Mouse (Mus musculus) thymus, adult 2 months (tissue): ENCODE measurements around the gene Txnl4b. TPM values are rescaled to one million over a fixed set of nuclear protein-coding genes. Genes with fewer than 3 reads are reported as not detected.
A peak's percentile ranks its signal among the peaks of the same experiment; 100 is the strongest.

Experiments used
- DNase-seq: peaks from one replicate; pipeline ENCODE4 v3.0.0; 2021
- H3K27ac ChIP-seq: fragments of 200-500 bp; 2 replicates; pipeline ENCODE4 v1.5.1; 2012; ENCODE audit warnings: low read length, control low read depth; ENCODE audit not compliant: control insufficient read depth, insufficient read depth
- H3K27me3 ChIP-seq: fragments of 200-500 bp; 2 replicates; pipeline ENCODE4 v1.6.1; 2012; ENCODE audit warnings: mild to moderate bottlenecking, low read length, moderate library complexity, mixed read lengths; ENCODE audit not compliant: control insufficient read depth, insufficient read depth
- H3K36me3 ChIP-seq: fragments of 200-500 bp; 2 replicates; pipeline ENCODE4 v1.6.1; 2012; ENCODE audit warnings: mild to moderate bottlenecking, low read length, moderate library complexity; ENCODE audit not compliant: control insufficient read depth, insufficient read depth
- H3K4me1 ChIP-seq: fragments of 200-500 bp; replicated peaks from 2 replicates; pipeline ENCODE4 v1.6.1; 2012; ENCODE audit warnings: low read length; ENCODE audit not compliant: control insufficient read depth, insufficient read depth
- H3K4me3 ChIP-seq: fragments of 200-500 bp; 2 replicates; pipeline ENCODE4 v1.5.1; 2012; ENCODE audit warnings: mild to moderate bottlenecking, low read length, control low read depth, moderate library complexity; ENCODE audit not compliant: control insufficient read depth, insufficient read depth
- CTCF ChIP-seq: fragments of 200-500 bp; IDR thresholded peaks from 2 replicates; pipeline ENCODE4 v1.5.1; 2012; ENCODE audit warnings: mild to moderate bottlenecking, control low read depth, low read length, moderate library complexity, borderline replicate concordance; ENCODE audit not compliant: control insufficient read depth, poor library complexity, insufficient read depth; ENCODE audit errors: extremely low read depth
- POLR2A ChIP-seq: fragments of 200-500 bp; IDR thresholded peaks from 2 replicates; pipeline ENCODE4 v1.6.1; 2012; ENCODE audit warnings: mild to moderate bottlenecking, low read length, control low read depth, moderate library complexity; ENCODE audit not compliant: control insufficient read depth, poor library complexity, insufficient read depth; ENCODE audit errors: extremely low read depth
- WGBS: fragments of 180-500 bp; shearing (Covaris S2); methylation state at CpG from one replicate; pipeline ENCODE4 v1.1.7; 2018; 5-methylcytosine and 5-hydroxymethylcytosine counted together
- polyA plus RNA-seq: library from polyadenylated mRNA; depleted of rRNA; stranded (reverse); fragments of >200 nt; gene quantifications from 2 replicates; pipeline ENCODE4 v1.2.3, GENCODE M21; 2012; rRNA removed

Txnl4b gene
- polyA plus RNA-seq: 8.0 and 9.0 TPM in 2 replicates

GRCm38 (mm10) chr8:109565498-109566333 lies at the start of gene Txnl4b, which contains the start of gene Dhx38:
TSS of gene Txnl4b (plus strand) at chr8:109565892.
TSS of gene Dhx38 (minus strand) at chr8:109565861.
- Histone ChIP-seq H3K27me3 (no peaks in the 10 kb centered on the region), H3K27ac (peak within 1 kb of the TSS; percentile 79), H3K36me3 (peaks cover 29% of the 10 kb centered on the region), H3K4me3 (peak within 1 kb of the TSS; percentile 83), H3K4me1 (peaks cover 7% of the 10 kb centered on the region; the same call in 1 of the 2 replicates)
- under 1% methylated on average over 52 of the region's 52 CpGs for WGBS
- TF ChIP-seq POLR2A (peak; percentile 48; the same call in 1 of the 2 replicates), CTCF (peak; percentile 64; the same call in 1 of the 2 replicates)
- DNase-seq: peak; percentile 96

- WGBS: 94% methylated on average over 2 of the region's 2 CpGs
- TF ChIP-seq CTCF: no peak
- TF ChIP-seq POLR2A: no peak
- Histone ChIP-seq H3K27me3 (no peaks in the 10 kb centered on the region), H3K4me3 (no peak overlapping the region), H3K36me3 (no peaks in the 10 kb centered on the region), H3K27ac (no peak overlapping the region), H3K4me1 (no peaks in the 10 kb centered on the region)
- DNase-seq: no peak
These were observed 41.7 kb upstream of the Txnl4b start for GRCm38 (mm10) chr8:109524008-109524407.

GRCm38 (mm10) chr8:109535140-109535990 lies 30.3 kb upstream of the Txnl4b start:
- 91% methylated on average over 19 of the region's 19 CpGs for WGBS
- no peaks in the 10 kb centered on the region for H3K4me1 ChIP-seq
- TF ChIP-seq POLR2A (no peak), CTCF (no peak)
- peak; percentile 57 for DNase-seq
- H3K27me3 ChIP-seq: no peaks in the 10 kb centered on the region
- no peaks in the 10 kb centered on the region for H3K36me3 ChIP-seq
- H3K4me3 ChIP-seq: no peak overlapping the region
- no peak overlapping the region for H3K27ac ChIP-seq

GRCm38 (mm10) chr8:109536703-109537102 lies 29.0 kb upstream of the Txnl4b start:
- H3K27me3 ChIP-seq: no peaks in the 10 kb centered on the region
- no peak overlapping the region for H3K27ac ChIP-seq
- TF ChIP-seq CTCF (peak; percentile 73; the same call in 1 of the 2 replicates), POLR2A (no peak)
- H3K4me1 ChIP-seq: no peaks in the 10 kb centered on the region
- H3K4me3 ChIP-seq: no peak overlapping the region
- peak; percentile 70 for DNase-seq
- no peaks in the 10 kb centered on the region for H3K36me3 ChIP-seq
- WGBS: 20% methylated on average over 5 of the region's 5 CpGs

GRCm38 (mm10) chr8:109542165-109542564 lies 23.5 kb upstream of the Txnl4b start:
- no peak overlapping the region for H3K4me3 ChIP-seq
- H3K27ac ChIP-seq: no peak overlapping the region
- DNase-seq: no peak
- TF ChIP-seq POLR2A (no peak), CTCF (no peak)
- peaks cover 3% of the 10 kb centered on the region; the same call in 1 of the 2 replicates for H3K4me1 ChIP-seq
- H3K36me3 ChIP-seq: 0 out of 2 replicates have a peak, but pooled peaks cover 4% of the 10 kb centered on the region
- no peaks in the 10 kb centered on the region for H3K27me3 ChIP-seq
- 83% methylated on average over 5 of the region's 5 CpGs for WGBS
